Mouse (Mus musculus) liver, postnatal 0 days (tissue): ENCODE data around the gene Dgcr8.

ENCODE experiments used
- CTCF ChIP-seq: sonication (generic); IDR thresholded peaks from 2 replicates; pipeline ENCODE4 v1.5.1; 2016; ENCODE audit warnings: antibody characterized with exemption, low read depth
- EP300 ChIP-seq: IDR thresholded peaks from 2 replicates; pipeline ENCODE4 v1.6.1; 2016; ENCODE audit warnings: antibody characterized with exemption, low read depth, mild to moderate bottlenecking

DNA sequence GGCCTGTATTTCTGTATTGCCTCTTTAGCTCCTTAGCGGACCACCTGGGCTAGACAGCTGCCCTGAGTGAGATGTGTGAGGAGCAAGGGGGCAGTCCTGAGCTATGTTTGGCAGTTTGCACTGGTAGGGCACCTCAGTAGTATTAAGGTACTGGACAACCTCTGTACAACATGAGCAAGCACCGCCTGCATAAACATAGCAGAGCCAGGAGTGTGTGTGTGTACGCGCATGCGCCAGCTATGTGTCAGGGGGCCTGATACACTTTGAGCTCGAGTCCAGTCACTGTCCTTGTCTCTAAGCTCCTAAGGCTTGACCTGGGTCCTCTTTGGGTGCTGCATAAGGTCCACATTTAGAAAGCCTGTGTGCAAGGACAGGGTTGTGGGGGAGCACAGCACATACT, 58.4 kb downstream of the Dgcr8 start:
- TF ChIP-seq CTCF: 0 out of 2 replicates have a peak, but pooled peaks have one; percentile 17
- no peak for TF ChIP-seq EP300
